Mouse (Mus musculus) forebrain, embryonic 15.5 days (tissue): ENCODE data around the gene Prdm4. TPM values are rescaled to one million over a fixed set of nuclear protein-coding genes. Genes with fewer than 3 reads are reported as not detected.

Source experiments
- polyA plus RNA-seq: library from polyadenylated mRNA; unstranded; fragments of >200 nt; fragmentation: Nextera tagmentation; extraction: Ambion mirVana; gene quantifications from 2 replicates; pipeline ENCODE4 v1.2.1, GENCODE M21; 2015

Prdm4 gene
- polyA plus RNA-seq, 1 experiment from 2014 or later = 21.8 TPM

Other genes with a start within 250 kb of the Prdm4 start
- gene Pwp1, start 87.6 kb downstream of the Prdm4 start, polyA plus RNA-seq = 80.0 and 83.6 TPM in 2 replicates
- gene Ascl4, start 10.5 kb upstream of the Prdm4 start, polyA plus RNA-seq = 0.38 and 0.41 TPM in 2 replicates
- 191 and 196 TPM in 2 replicates for gene Rtcb, start 40.7 kb upstream of the Prdm4 start, polyA plus RNA-seq
- gene Bpifc, start 94.8 kb upstream of the Prdm4 start, polyA plus RNA-seq = not detected in 2 replicates
- gene Fbxo7, start 104.8 kb upstream of the Prdm4 start, polyA plus RNA-seq = 15.0 and 15.4 TPM in 2 replicates